Mouse (Mus musculus) kidney, adult 2 months (tissue): Measurements from ENCODE around the gene Cd47.

Experiments used
- CTCF ChIP-seq: fragments of 200-500 bp; conservative IDR thresholded peaks from 2 replicates; pipeline ENCODE4 v1.5.1; 2011; ENCODE audit warnings: low read depth, mild to moderate bottlenecking, control low read depth, low read length, moderate library complexity, mixed read lengths; ENCODE audit not compliant: insufficient read depth, insufficient read length
- POLR2A ChIP-seq: fragments of 200-500 bp; IDR thresholded peaks from one replicate; pipeline ENCODE4 v1.6.1; 2011; ENCODE audit warnings: low read depth, low read length, control low read depth

- TF ChIP-seq CTCF (no peak), POLR2A (no peak)
Observed at GRCm38 (mm10) chr16:49887811-49888564, 87.7 kb downstream of the Cd47 start.
